Mouse (Mus musculus): Measurements from ENCODE around the gene Il9r. TPM values are rescaled to one million over a fixed set of nuclear protein-coding genes. Genes with fewer than 3 reads are reported as not detected.

The Il9r gene
- polyA plus RNA-seq (2014; fragmentation: Illumina TruSeq; extraction: RNeasy Lipid Tissue Mini Kit (QIAGEN cat#74804); ENCODE audit: insufficient read depth, low read depth, low replicate concordance), result 0.74 TPM

DNA sequence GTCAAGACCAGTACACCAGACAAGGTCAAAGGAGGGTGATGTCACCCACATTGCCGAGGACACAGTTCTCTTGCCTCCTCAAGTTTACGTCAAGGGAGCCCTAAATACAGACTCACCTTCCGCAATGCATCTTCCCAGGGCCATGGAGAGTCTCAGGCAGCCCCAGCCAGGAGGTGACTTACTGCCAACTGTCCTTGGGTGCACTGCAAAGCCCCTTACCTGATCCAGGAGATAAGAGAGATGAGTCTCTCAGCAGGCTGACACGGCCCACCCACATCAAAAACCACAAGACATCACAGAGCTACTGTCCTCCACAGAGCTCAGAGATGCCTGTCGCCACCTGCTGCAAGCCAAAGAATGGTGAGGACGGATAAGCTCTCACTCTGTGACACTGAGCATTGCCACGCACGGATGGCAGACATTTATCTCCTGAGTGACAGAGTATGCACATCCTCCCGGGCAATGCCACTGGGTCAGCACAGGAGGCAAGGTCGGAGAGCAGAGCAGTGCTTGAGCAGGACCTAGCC, at the start of gene Il9r:
TSS of gene Il9r (minus strand) at position 205 of the 527 bp plus-strand sequence.

DNA sequence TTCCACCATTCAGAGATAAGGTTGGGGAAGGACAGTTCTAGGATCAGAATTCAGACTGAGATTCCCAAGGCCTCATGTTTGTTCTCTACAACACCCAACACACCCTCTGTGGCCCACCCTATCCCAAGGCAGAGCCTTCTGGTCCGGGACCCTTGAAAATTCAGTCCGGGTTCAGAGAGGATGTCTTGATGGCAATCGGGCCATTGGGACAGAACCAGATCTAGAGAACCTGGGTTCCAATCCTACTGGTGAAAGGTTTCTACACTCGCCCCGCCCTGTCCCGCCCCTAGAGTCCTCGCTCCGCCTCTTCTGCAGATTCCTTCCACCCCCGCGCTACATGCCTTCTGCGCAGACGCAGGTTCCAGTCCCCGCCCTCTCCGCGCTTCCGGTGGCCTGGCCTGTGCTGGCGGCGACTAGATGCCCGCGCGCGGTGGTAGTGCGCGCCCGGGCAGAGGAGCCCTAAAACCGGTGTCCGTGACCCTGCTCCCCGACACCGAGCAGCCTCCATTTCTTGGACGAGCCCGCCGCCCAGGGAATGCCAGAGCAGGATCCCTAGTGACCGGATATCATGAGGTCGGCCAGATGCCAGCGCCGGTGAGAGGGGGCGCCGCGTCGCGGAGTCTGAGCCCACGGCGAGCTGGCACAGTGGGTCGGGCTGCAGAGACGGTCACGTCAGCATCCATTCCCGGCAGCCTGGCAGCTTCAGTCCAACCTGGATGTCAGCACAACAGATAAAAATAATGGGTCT, 26.2 kb upstream of the Il9r start, which contains the start of gene Mpg:
TSS of gene Mpg (plus strand) at position 382 of the 748 bp plus-strand sequence.

DNA sequence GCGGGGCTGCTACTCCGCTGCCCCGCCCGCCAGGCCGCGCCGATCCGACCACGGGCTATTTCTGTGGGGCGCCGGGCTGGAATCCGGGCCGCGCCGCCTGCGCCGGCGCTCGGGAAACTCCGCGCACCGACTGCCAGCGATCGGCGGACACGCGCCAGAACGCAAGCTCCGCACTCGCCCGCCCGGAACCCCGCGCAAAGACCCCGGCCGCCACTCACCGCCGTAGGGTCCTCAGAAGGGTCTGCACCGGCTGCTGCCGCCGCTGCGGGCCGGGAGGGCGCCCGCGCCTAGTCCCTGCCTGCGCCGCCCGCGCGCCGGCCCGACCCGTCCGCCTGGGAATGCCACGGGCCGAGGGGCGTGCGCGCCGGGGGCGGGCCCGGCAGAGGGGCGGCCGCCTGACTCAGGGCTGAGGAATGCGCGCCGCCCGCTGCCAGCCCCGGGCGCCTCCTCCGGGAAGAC, 21.9 kb upstream of the Il9r start, which contains the start of gene Rhbdf1:
TSS of gene Rhbdf1 (minus strand) at position 350 of the 459 bp plus-strand sequence.

DNA sequence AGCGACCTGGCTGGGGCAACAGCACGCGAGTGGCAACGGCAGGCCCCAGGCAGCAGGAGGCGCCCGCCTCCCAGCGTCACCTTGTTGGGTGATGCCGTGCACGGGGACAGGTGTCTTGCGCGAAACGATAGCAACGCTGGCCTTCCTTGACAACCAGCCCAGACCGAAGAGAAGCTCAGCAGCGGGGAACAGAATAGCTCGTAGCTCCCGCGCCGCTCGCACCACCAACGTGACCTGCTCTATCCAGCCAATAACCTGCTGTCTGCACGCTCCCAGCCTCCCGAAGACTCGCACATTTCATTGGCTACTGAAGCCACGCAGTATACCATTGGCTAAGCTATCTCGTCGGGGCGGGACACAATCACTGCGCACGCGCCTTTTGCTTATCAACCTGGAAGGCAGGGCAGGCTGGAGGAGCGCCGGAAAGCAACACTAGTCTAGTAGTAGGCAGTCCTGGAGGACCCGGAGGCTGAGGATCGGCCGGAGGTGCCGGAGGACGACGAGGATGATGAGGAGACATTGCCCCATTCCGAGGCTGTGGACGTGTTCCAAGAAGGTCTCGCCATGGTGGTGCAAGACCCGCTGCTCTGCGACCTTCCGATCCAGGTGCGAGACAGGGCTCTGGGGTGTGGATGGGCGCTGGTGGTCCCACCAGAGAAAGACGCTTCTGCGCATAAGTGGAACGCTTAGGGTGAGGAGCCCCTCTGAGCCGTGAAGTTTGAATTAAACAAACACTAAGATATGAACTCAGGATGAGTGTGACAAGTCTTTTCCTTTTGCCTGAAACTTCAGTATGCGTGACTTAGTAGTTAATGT, 5.2 kb upstream of the Il9r start, which contains the start of gene Snrnp25:
TSS of gene Snrnp25 (plus strand) at position 358 of the 816 bp plus-strand sequence.

Other genes starting within 250 kb of the Il9r start
- not detected for gene 4930524B15Rik, start 234.7 kb downstream of the Il9r start, polyA plus RNA-seq (2014; fragmentation: Illumina TruSeq; extraction: RNeasy Lipid Tissue Mini Kit (QIAGEN cat#74804); ENCODE audit: insufficient read depth, low read depth, low replicate concordance)
- gene Nsg2, start 199.8 kb downstream of the Il9r start, polyA plus RNA-seq (2014; fragmentation: Illumina TruSeq; extraction: RNeasy Lipid Tissue Mini Kit (QIAGEN cat#74804); ENCODE audit: insufficient read depth, low read depth, low replicate concordance), result 3.4 TPM
- 24.2 TPM for gene Snrnp25, start 5.1 kb upstream of the Il9r start, polyA plus RNA-seq (2014; fragmentation: Illumina TruSeq; extraction: RNeasy Lipid Tissue Mini Kit (QIAGEN cat#74804); ENCODE audit: insufficient read depth, low read depth, low replicate concordance)
- 19.5 TPM for gene Rhbdf1, start 22.0 kb upstream of the Il9r start, polyA plus RNA-seq (2014; fragmentation: Illumina TruSeq; extraction: RNeasy Lipid Tissue Mini Kit (QIAGEN cat#74804); ENCODE audit: insufficient read depth, low read depth, low replicate concordance)
- 12.7 TPM for gene Mpg, start 26.2 kb upstream of the Il9r start, polyA plus RNA-seq (2014; fragmentation: Illumina TruSeq; extraction: RNeasy Lipid Tissue Mini Kit (QIAGEN cat#74804); ENCODE audit: insufficient read depth, low read depth, low replicate concordance)
- 11.5 TPM for gene Nprl3, start 67.4 kb upstream of the Il9r start, polyA plus RNA-seq (2014; fragmentation: Illumina TruSeq; extraction: RNeasy Lipid Tissue Mini Kit (QIAGEN cat#74804); ENCODE audit: insufficient read depth, low read depth, low replicate concordance)
- gene Hba-x, start 76.1 kb upstream of the Il9r start, polyA plus RNA-seq (2014; fragmentation: Illumina TruSeq; extraction: RNeasy Lipid Tissue Mini Kit (QIAGEN cat#74804); ENCODE audit: insufficient read depth, low read depth, low replicate concordance), result not detected
- 9,126 TPM for gene Hba-a1, start 83.2 kb upstream of the Il9r start, polyA plus RNA-seq (2014; fragmentation: Illumina TruSeq; extraction: RNeasy Lipid Tissue Mini Kit (QIAGEN cat#74804); ENCODE audit: insufficient read depth, low read depth, low replicate concordance)
- gene Hbq1b, start 86.7 kb upstream of the Il9r start, polyA plus RNA-seq (2014; fragmentation: Illumina TruSeq; extraction: RNeasy Lipid Tissue Mini Kit (QIAGEN cat#74804); ENCODE audit: insufficient read depth, low read depth, low replicate concordance), result not detected
- 14,852 TPM for gene Hba-a2, start 96.2 kb upstream of the Il9r start, polyA plus RNA-seq (2014; fragmentation: Illumina TruSeq; extraction: RNeasy Lipid Tissue Mini Kit (QIAGEN cat#74804); ENCODE audit: insufficient read depth, low read depth, low replicate concordance)
- 1.6 TPM for gene Hbq1a, start 99.8 kb upstream of the Il9r start, polyA plus RNA-seq (2014; fragmentation: Illumina TruSeq; extraction: RNeasy Lipid Tissue Mini Kit (QIAGEN cat#74804); ENCODE audit: insufficient read depth, low read depth, low replicate concordance)
- gene Sh3pxd2b, start 147.5 kb upstream of the Il9r start, polyA plus RNA-seq (2014; fragmentation: Illumina TruSeq; extraction: RNeasy Lipid Tissue Mini Kit (QIAGEN cat#74804); ENCODE audit: insufficient read depth, low read depth, low replicate concordance), result 3.6 TPM

Data from lung, adult 10 weeks (tissue).